Mouse (Mus musculus) testis, postnatal 10 days (tissue): ENCODE measurements around the gene Fastkd3.
A peak's percentile ranks its signal among the peaks of the same experiment; 100 is the strongest.
"Not testable (repeated sequence)": the region's sequence is repeated elsewhere in the genome, so short reads cannot be mapped to it uniquely, and the experiment has no call there.

Source experiments
- DNase-seq: peaks from one replicate; pipeline ENCODE4 v3.0.0; 2021; ENCODE audit warnings: low spot score

Fastkd3 gene

GRCm38 (mm10) chr13:68581747-68582516 lies at the start of gene Fastkd3, which contains the start of gene Mtrr:
Gene Fastkd3 (plus strand): TSS chr13:68582234.
Gene Mtrr (minus strand): TSS chr13:68582149.
- peak; percentile 99 for DNase-seq

GRCm38 (mm10) chr13:68553391-68553790 lies 28.6 kb upstream of the Fastkd3 start:
- not testable (repeated sequence) for DNase-seq

- no peak for DNase-seq
These were observed 13.9 kb upstream of the Fastkd3 start for GRCm38 (mm10) chr13:68568110-68568509.

- no peak for DNase-seq
These were observed 13.5 kb upstream of the Fastkd3 start for GRCm38 (mm10) chr13:68568548-68568947.

GRCm38 (mm10) chr13:68569589-68570336 lies 12.3 kb upstream of the Fastkd3 start:
- peak; percentile 74 for DNase-seq

- DNase-seq = no peak
These were observed 9.8 kb upstream of the Fastkd3 start for GRCm38 (mm10) chr13:68572247-68572646.

- DNase-seq = peak; percentile 56
These were observed 8.8 kb upstream of the Fastkd3 start for GRCm38 (mm10) chr13:68572966-68573913.

- no peak for DNase-seq
These were observed 7.6 kb upstream of the Fastkd3 start for GRCm38 (mm10) chr13:68574398-68574797.

GRCm38 (mm10) chr13:68577945-68578344 lies 4.1 kb upstream of the Fastkd3 start:
- peak; percentile 82 for DNase-seq

- DNase-seq = no peak
These were observed 821 bp upstream of the Fastkd3 start for GRCm38 (mm10) chr13:68581086-68581740.

- no peak for DNase-seq
These were observed 415 bp downstream of the Fastkd3 start for GRCm38 (mm10) chr13:68582517-68582780.

- DNase-seq = peak; percentile 52
These were observed 1.9 kb downstream of the Fastkd3 start for GRCm38 (mm10) chr13:68583961-68584360.

- DNase-seq = no peak
These were observed 3.4 kb downstream of the Fastkd3 start for GRCm38 (mm10) chr13:68585441-68585840.

- no peak for DNase-seq
These were observed 6.3 kb downstream of the Fastkd3 start for GRCm38 (mm10) chr13:68588352-68588751.

- DNase-seq = no peak
These were observed 11.8 kb downstream of the Fastkd3 start for GRCm38 (mm10) chr13:68593797-68594196.

GRCm38 (mm10) chr13:68597199-68597598 lies 15.2 kb downstream of the Fastkd3 start, which contains the start of gene 1700001L19Rik:
Gene 1700001L19Rik (plus strand): TSS chr13:68597421.
- no peak for DNase-seq

- no peak for DNase-seq
These were observed 15.6 kb downstream of the Fastkd3 start for GRCm38 (mm10) chr13:68597667-68598066.

GRCm38 (mm10) chr13:68598953-68599352 lies 16.9 kb downstream of the Fastkd3 start:
- DNase-seq = no peak

GRCm38 (mm10) chr13:68601184-68601583 lies 19.1 kb downstream of the Fastkd3 start:
- DNase-seq = no peak

GRCm38 (mm10) chr13:68603085-68603484 lies 21.1 kb downstream of the Fastkd3 start:
- no peak for DNase-seq

- peak; percentile 51 for DNase-seq
These were observed 23.7 kb downstream of the Fastkd3 start for GRCm38 (mm10) chr13:68605689-68606126.
